Mouse (Mus musculus) testis, adult 2 months (tissue): ENCODE results near the gene Gm13090. TPM values are rescaled to one million over a fixed set of nuclear protein-coding genes. Genes with fewer than 3 reads are reported as not detected.

Experiments used
- H3K27ac ChIP-seq: fragments of 200-500 bp; 2 replicates; pipeline ENCODE4 v1.5.1; 2012; ENCODE audit warnings: low read depth, low read length; ENCODE audit not compliant: control insufficient read depth, insufficient read depth
- H3K27me3 ChIP-seq: fragments of 200-500 bp; 2 replicates; pipeline ENCODE4 v1.6.1; 2012; ENCODE audit warnings: mild to moderate bottlenecking, low read length, moderate library complexity; ENCODE audit not compliant: control insufficient read depth, insufficient read depth
- H3K36me3 ChIP-seq: fragments of 200-500 bp; 2 replicates; pipeline ENCODE4 v1.6.1; 2012; ENCODE audit warnings: mild to moderate bottlenecking, low read length; ENCODE audit not compliant: control insufficient read depth, insufficient read depth
- H3K4me1 ChIP-seq: fragments of 200-500 bp; 2 replicates; pipeline ENCODE4 v1.6.1; 2012; ENCODE audit warnings: low read length; ENCODE audit not compliant: control insufficient read depth, insufficient read depth
- H3K4me3 ChIP-seq: fragments of 200-500 bp; 2 replicates; pipeline ENCODE4 v1.5.1; 2012; ENCODE audit warnings: low read depth, mild to moderate bottlenecking, low read length, moderate library complexity, mixed read lengths; ENCODE audit not compliant: control insufficient read depth
- CTCF ChIP-seq: fragments of 200-500 bp; IDR thresholded peaks from 2 replicates; pipeline ENCODE4 v1.5.1; 2012; ENCODE audit warnings: low read depth, mild to moderate bottlenecking, inconsistent platforms, low read length, moderate library complexity; ENCODE audit not compliant: control insufficient read depth, insufficient read depth, insufficient replicate concordance
- POLR2A ChIP-seq: fragments of 200-500 bp; IDR thresholded peaks from 2 replicates; pipeline ENCODE4 v1.6.1; 2012; ENCODE audit warnings: low read depth, mild to moderate bottlenecking, inconsistent platforms, low read length, moderate library complexity; ENCODE audit not compliant: control insufficient read depth
- polyA plus RNA-seq: library from polyadenylated mRNA; depleted of rRNA; stranded (reverse); fragments of >200 nt; gene quantifications from 2 replicates; pipeline ENCODE4 v1.2.3, GENCODE M21; 2012

Gene Gm13090
- polyA plus RNA-seq, 1 experiment, result not detected

DNA sequence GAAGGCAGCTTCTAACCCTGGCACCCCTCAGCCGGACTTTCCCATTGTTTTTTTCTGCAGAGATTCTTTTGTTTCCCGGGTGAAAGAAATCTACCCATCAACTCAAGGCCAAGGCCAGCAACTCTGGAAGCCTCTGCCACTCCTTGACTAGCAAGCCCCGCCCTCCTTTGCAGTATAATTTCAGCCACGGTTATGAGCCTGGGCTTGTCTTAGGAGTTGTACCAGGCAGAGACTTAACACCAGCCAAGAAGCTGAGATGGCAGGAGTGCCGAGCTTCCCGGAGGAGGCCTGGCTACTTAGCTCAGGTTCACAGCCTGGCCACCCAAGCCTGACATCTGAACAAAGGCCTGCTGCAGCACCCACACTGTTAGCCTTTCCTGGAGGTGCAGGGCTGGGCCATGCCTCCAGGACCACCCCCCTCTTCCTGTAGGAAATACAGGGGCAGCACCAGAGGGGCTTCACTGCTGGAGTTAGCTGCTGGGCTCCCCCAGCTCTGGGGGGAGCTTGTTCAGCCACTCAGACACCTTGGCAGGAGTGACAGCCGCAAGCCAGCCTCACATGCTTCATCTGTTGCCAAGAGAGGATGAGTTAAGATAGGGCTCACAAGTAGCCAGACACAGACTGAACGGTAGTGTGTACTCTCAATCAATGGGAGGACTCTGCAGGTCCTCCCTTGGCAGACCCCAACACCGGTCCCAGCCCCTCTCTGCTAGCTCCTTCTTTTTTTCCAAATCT, 41.6 kb downstream of the Gm13090 start:
- H3K4me1 ChIP-seq, result peaks cover 13% of the 10 kb centered on the region
- no peak overlapping the region for H3K27ac ChIP-seq
- TF ChIP-seq CTCF (no peak), POLR2A (no peak)
- H3K36me3 ChIP-seq, result no peaks in the 10 kb centered on the region
- H3K27me3 ChIP-seq, result no peaks in the 10 kb centered on the region
- no peak overlapping the region for H3K4me3 ChIP-seq

DNA sequence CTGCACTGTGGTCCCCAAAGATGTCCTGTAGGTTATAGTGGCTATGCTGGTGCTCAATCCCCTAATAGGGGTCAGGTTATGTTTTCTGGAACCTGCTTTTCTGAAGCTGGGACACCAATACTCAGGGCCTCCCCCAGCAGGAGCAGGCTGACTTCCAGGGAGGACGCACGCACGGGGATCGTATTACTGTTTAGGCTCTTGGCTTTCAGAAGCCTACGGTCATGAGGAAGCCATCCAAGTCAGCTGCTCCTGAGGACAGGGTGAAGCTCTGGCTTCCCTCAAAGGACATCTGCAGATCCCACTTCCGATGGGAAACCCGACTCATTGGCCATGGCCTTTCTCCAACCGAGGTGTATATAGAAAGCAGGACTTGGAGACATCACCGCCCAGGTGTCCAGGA, 43.1 kb downstream of the Gm13090 start:
- TF ChIP-seq POLR2A (no peak), CTCF (no peak)
- H3K27me3 ChIP-seq, result no peaks in the 10 kb centered on the region

GRCm38 (mm10) chr4:151133760-151134159, 44.4 kb downstream of the Gm13090 start:
- H3K4me1 ChIP-seq, result peaks cover 16% of the 10 kb centered on the region
- H3K4me3 ChIP-seq, result no peak overlapping the region
- no peak overlapping the region for H3K27ac ChIP-seq
- TF ChIP-seq CTCF (no peak), POLR2A (no peak)
- no peaks in the 10 kb centered on the region for H3K36me3 ChIP-seq
- H3K27me3 ChIP-seq, result no peaks in the 10 kb centered on the region

More for the DNA sequence above, 43.1 kb downstream of the Gm13090 start:
- no peak overlapping the region for H3K4me3 ChIP-seq
- H3K36me3 ChIP-seq, result no peaks in the 10 kb centered on the region
- H3K27ac ChIP-seq, result no peak overlapping the region
- peaks cover 18% of the 10 kb centered on the region for H3K4me1 ChIP-seq

DNA sequence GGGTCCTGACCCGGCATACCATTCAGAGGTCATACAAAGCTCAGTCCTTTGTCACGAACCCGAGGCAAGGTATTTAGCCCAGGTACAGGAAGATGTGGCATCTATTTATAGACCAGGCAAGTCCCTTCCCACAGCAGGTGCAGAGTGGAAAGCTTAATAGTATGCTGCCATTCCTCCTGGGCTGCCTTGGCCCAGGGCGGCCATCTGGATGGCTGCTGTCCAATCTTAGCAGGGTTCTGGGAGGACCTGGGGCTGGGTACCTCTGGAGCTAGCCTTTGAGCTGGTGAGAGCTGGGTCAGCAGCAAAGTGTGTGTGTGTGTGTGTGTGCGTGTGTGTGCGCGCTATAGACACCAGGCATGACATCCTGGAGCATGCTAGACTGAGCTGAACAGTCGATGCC, 46.1 kb downstream of the Gm13090 start:
- Histone ChIP-seq H3K4me3 (no peak overlapping the region), H3K27ac (no peak overlapping the region), H3K4me1 (peaks cover 12% of the 10 kb centered on the region), H3K36me3 (no peaks in the 10 kb centered on the region), H3K27me3 (no peaks in the 10 kb centered on the region)
- TF ChIP-seq POLR2A (no peak), CTCF (no peak)

DNA sequence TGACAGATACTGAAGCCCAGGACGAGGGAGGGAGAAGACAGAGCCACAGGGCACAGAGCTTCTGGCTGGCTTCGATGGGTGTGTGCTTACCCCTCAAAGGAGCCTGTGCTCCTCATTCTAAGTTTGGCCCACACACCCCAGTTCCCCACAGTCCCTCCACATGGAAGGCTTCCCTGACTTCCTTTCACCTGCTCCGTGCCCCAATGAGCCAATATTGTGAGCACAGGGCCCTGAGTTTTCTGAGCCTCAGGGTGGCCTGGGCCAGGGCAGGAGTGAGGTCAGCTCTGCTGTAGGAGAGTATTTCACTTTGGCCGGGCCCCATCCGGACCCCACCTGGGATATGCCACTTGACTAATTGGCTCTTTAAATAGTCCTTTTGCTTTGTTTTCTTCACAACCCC, 48.3 kb downstream of the Gm13090 start:
- Histone ChIP-seq H3K4me1 (peaks cover 12% of the 10 kb centered on the region), H3K4me3 (no peak overlapping the region), H3K36me3 (no peaks in the 10 kb centered on the region), H3K27ac (no peak overlapping the region), H3K27me3 (no peaks in the 10 kb centered on the region)
- TF ChIP-seq POLR2A, result no peak
- TF ChIP-seq CTCF, result no peak

GRCm38 (mm10) chr4:151138135-151138534, 48.8 kb downstream of the Gm13090 start:
- Histone ChIP-seq H3K36me3 (no peaks in the 10 kb centered on the region), H3K4me3 (no peak overlapping the region), H3K27me3 (no peaks in the 10 kb centered on the region), H3K4me1 (peaks cover 12% of the 10 kb centered on the region), H3K27ac (no peak overlapping the region)
- TF ChIP-seq CTCF (no peak), POLR2A (no peak)

GRCm38 (mm10) chr4:151138586-151138985, 49.2 kb downstream of the Gm13090 start:
- peaks cover 12% of the 10 kb centered on the region for H3K4me1 ChIP-seq
- H3K36me3 ChIP-seq, result no peaks in the 10 kb centered on the region
- no peak overlapping the region for H3K27ac ChIP-seq
- TF ChIP-seq POLR2A, result no peak
- no peak for TF ChIP-seq CTCF
- no peaks in the 10 kb centered on the region for H3K27me3 ChIP-seq
- no peak overlapping the region for H3K4me3 ChIP-seq

DNA sequence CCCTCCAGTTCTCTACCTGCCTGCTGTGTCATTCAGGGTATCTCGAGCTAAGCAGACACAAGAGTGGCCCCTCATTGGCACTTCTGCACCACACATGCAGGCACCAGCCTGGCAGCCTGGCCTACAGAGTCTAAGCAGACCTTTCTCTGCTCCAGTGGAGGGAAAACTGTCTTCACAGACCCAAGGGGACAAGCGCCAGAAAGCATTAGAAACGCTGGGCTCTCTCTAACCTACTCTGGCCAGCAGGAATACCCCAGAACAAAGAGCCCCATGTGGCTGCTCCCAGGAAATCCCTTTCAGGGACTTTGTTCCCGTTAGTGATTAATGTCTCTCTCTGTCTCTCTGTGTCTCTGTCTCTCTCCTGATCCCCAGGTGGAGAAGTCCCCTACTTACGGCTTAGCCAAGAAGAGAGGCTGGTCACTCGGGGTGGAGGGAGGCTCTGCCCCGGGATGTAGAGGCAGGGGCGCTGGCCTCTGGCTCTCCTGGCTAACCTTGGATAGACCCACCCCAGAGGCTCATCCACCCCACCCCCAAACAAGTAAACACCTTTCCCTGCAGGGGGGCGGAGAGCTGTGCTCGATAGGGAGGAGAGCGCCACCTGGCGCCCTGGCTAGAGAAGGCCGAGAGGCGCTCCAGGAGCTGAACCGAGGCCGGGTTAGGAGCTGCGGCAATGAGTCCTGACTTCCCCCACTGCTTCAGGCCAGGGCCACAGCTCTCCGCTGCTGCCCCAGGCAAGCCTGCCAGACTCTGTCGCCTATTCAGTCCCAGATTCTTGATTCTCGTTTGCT, 49.9 kb downstream of the Gm13090 start:
- Histone ChIP-seq H3K4me3 (no peak overlapping the region), H3K27me3 (no peaks in the 10 kb centered on the region)

More for the DNA sequence above, 49.9 kb downstream of the Gm13090 start:
- TF ChIP-seq CTCF, result peak; percentile 73; the same call in 1 of the 2 replicates
- no peak for TF ChIP-seq POLR2A
- H3K4me1 ChIP-seq, result peaks cover 15% of the 10 kb centered on the region
- H3K36me3 ChIP-seq, result no peaks in the 10 kb centered on the region
- no peak overlapping the region for H3K27ac ChIP-seq
